Mouse (Mus musculus): ENCODE results near the gene Snap29.

DNA sequence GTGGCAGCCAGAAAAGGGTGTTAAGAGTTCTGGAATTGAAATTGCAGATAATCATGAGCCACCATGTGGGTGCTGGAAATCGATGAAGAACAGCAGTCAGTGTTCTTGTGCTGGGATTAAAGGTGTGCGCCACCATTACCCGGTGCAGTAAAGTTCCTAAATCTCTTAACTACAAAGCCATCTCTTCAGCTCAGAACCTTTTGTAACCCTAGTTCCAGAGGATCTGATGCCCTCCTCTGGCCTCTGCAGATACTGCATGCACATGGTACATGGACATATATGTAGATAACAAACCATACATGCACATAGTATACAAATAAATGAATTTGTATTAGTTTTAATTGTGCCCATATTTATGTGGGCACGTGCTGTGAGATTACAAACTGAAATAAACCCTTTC is 54.5 kb downstream of the Snap29 start:
- no peak for TF ChIP-seq CTCF (IDR thresholded peaks at IDR 0.05; ENCODE audit: control insufficient read depth, insufficient read depth, insufficient read length)
- TF ChIP-seq USF1 (IDR thresholded peaks at IDR 0.05; ENCODE audit: low read depth) = no peak
- TF ChIP-seq MAX (IDR thresholded peaks at IDR 0.05) = no peak
- TF ChIP-seq FOSL1 (IDR thresholded peaks at IDR 0.05; ENCODE audit: insufficient read depth, low read length, poor library complexity, severe bottlenecking) = no peak
- TF ChIP-seq MYOG (IDR thresholded peaks at IDR 0.05; ENCODE audit: control insufficient read depth, extremely low read depth, insufficient read length) = no peak
- no peak for TF ChIP-seq CEBPB (IDR thresholded peaks at IDR 0.05; ENCODE audit: low read depth)
- TF ChIP-seq MYOD1 (IDR thresholded peaks at IDR 0.05; ENCODE audit: control insufficient read depth, insufficient read length, low read depth) = no peak

All from C2C12 (cell line).